Mouse (Mus musculus): ENCODE measurements around the gene Ccser2.

DNA sequence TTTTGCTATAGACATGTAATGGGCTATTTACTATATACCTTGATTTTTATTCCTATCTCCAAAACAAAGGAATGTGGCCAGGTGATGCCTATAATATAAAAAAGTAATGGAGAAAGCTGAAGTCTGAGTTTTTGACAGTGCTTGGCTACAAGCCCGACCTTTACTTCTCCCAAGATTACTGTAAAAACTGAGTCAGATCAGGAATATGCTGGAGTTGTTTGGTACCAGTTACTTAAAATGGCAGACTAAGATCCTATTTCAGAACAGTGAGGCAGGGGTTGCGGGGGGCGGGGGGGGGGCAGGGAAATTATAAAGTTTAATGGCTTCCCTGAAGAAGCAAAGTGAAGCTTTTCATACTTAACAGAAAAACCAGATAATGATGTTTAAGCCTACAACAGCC is 73.9 kb downstream of the Ccser2 start:
- TF ChIP-seq CTCF (IDR thresholded peaks at IDR 0.05; ENCODE audit: borderline replicate concordance, extremely low read depth, insufficient read depth, insufficient read length) (no peak), POLR2A (IDR thresholded peaks at IDR 0.05; ENCODE audit: borderline replicate concordance, extremely low read depth, insufficient read depth, insufficient read length, poor library complexity, severe bottlenecking) (no peak)

Measured in brain, embryonic 14.5 days (tissue).